11 mouse cellular contexts compared by ENCODE assay signal in genomic region chrX:7793361-7793760, GRCm38 (mm10). TPM values are rescaled to one million over a fixed set of nuclear protein-coding genes. Genes with fewer than 3 reads are reported as not detected.
DNase-seq lines count a peak whose midpoint lies in the region; ATAC-seq and TF ChIP-seq lines count a peak whose summit lies in the region.
"Had no signal": no experiment of that assay in that cellular context is flagged by ENCODE, and none has a peak within 500 bp of the region (broad histone marks: within the 10 kb centered on the region; RNA-seq: fewer than 3 reads in every experiment).

No protein-coding gene starts in this region.

- TF ChIP-seq POLR2A in MEL (IDR thresholded peaks at IDR 0.05; ENCODE audit: control insufficient read depth in 1 of 2, insufficient read depth in 1 of 2, low read depth in 1 of 2, low read length in 2 of 2, poor library complexity in 1 of 2) = no peak

- peaks cover 12% of the 10 kb centered on the region for H3K79me2 ChIP-seq in MEL (ENCODE audit: control insufficient read depth, insufficient read depth, low read length, poor library complexity)

- H3K27me3 ChIP-seq in liver, embryonic 14.5 days (ENCODE audit: control insufficient read depth, insufficient read depth, low read length) = no peaks in the 10 kb centered on the region
- H3K27me3 ChIP-seq in liver, embryonic 11.5 days (replicated peaks; ENCODE audit: control insufficient read depth, insufficient read depth, low read length) = no peaks in the 10 kb centered on the region
- H3K27me3 ChIP-seq in MEL (ENCODE audit: control insufficient read depth in 1 of 2, insufficient read depth in 2 of 2, low read length in 2 of 2) = no peaks in the 10 kb centered on the region
- H3K27me3 ChIP-seq: limb, embryonic 13.5 days; neural tube, embryonic 12.5 days had no signal

- no peak overlapping the region for H3K27ac ChIP-seq in liver, embryonic 14.5 days
- H3K27ac ChIP-seq in liver, embryonic 11.5 days (ENCODE audit: low read depth, low read length) = no peak overlapping the region
- H3K27ac ChIP-seq in MEL (ENCODE audit: control insufficient read depth, low read depth, low read length) = no peak overlapping the region
- H3K27ac ChIP-seq: limb, embryonic 13.5 days; neural tube, embryonic 12.5 days had no signal

- no peak overlapping the region for H3K4me3 ChIP-seq in liver, embryonic 14.5 days (ENCODE audit: insufficient read depth in 1 of 2, low read depth in 2 of 2, low read length in 2 of 2)
- no peak overlapping the region for H3K4me3 ChIP-seq in liver, embryonic 11.5 days (ENCODE audit: low read depth, low read length)
- no peak overlapping the region for H3K4me3 ChIP-seq in MEL (ENCODE audit: control insufficient read depth in 1 of 2, insufficient read depth in 1 of 2, low read depth in 2 of 2, low read length in 2 of 2)
- H3K4me3 ChIP-seq: limb, embryonic 13.5 days; neural tube, embryonic 12.5 days had no signal

- H3K9ac ChIP-seq in liver, embryonic 14.5 days (replicated peaks) = no peak overlapping the region
- H3K9ac ChIP-seq in liver, embryonic 11.5 days (ENCODE audit: low read depth, low read length) = no peak overlapping the region
- no peak overlapping the region for H3K9ac ChIP-seq in MEL (ENCODE audit: control insufficient read depth, low read depth, low read length, poor library complexity, severe bottlenecking)
- H3K9ac ChIP-seq: limb, embryonic 13.5 days; neural tube, embryonic 12.5 days had no signal

- H3K9me3 ChIP-seq in liver, embryonic 14.5 days (ENCODE audit: control insufficient read depth, low read length) = no peaks in the 10 kb centered on the region
- no peaks in the 10 kb centered on the region for H3K9me3 ChIP-seq in liver, embryonic 11.5 days (ENCODE audit: control insufficient read depth, low read length)
- no peaks in the 10 kb centered on the region for H3K9me3 ChIP-seq in MEL (replicated peaks; ENCODE audit: insufficient read depth, low read length)
- H3K9me3 ChIP-seq: G1E; limb, embryonic 13.5 days; neural tube, embryonic 12.5 days had no signal

- H3K4me2 ChIP-seq in liver, embryonic 14.5 days (ENCODE audit: low read depth) = no peak overlapping the region
- H3K4me2 ChIP-seq in liver, embryonic 11.5 days = no peak overlapping the region
- H3K4me2 ChIP-seq: limb, embryonic 13.5 days; neural tube, embryonic 12.5 days had no signal

- 39% methylated on average over 3 of the region's 3 CpGs for WGBS in liver, embryonic 14.5 days (ENCODE audit: insufficient replicate concordance)
- WGBS in liver, embryonic 11.5 days = 39% methylated on average over 3 of the region's 3 CpGs

- peak; percentile 46 for DNase-seq in embryo, embryonic 10 days (ENCODE audit: low spot score)
- DNase-seq in embryo, embryonic 9.5 days (ENCODE audit: extremely low spot score) = no peak
- no peak for DNase-seq in liver, embryonic 14.5 days (ENCODE audit: low read depth in 3 of 3, low spot score in 3 of 3)
- no peak for DNase-seq in liver, embryonic 11.5 days (ENCODE audit: low spot score)
- peak; percentile 80 for DNase-seq in MEL (ENCODE audit: low read depth, low spot score)
- no peak for DNase-seq in right cerebral cortex, postnatal 14 days

- no peak for TF ChIP-seq EP300 in liver, embryonic 14.5 days (IDR thresholded peaks at IDR 0.05; ENCODE audit: low read depth)
- no peak for TF ChIP-seq EP300 in MEL (IDR thresholded peaks at IDR 0.05; ENCODE audit: low read depth in 1 of 2, low read length in 2 of 2)

- no peak for ATAC-seq in liver, embryonic 14.5 days (ENCODE audit: insufficient read depth)
- no peak for ATAC-seq in liver, embryonic 11.5 days (replicated peaks; ENCODE audit: low FRiP score)
- 0 out of 2 replicates have a peak, but pooled peaks have one; percentile 25 for ATAC-seq in granulocyte monocyte progenitor cell, adult 5-6 weeks (replicated peaks; ENCODE audit: poor library complexity, severe bottlenecking)
- ATAC-seq in activated CD4-positive, CD25-positive, alpha-beta regulatory T cell, adult 4 months = no peak

- peak; percentile 58 for TF ChIP-seq CTCF in liver, embryonic 14.5 days (IDR thresholded peaks at IDR 0.05; ENCODE audit: low read depth)
- peak; percentile 45 to 79 (median 76) for TF ChIP-seq CTCF in MEL (IDR thresholded peaks at IDR 0.05 in 2 of 3, conservative IDR thresholded peaks at IDR 0.05 in 1 of 3; ENCODE audit: control insufficient read depth in 1 of 3, insufficient read depth in 1 of 3, low read depth in 2 of 3, low read length in 3 of 3, poor library complexity in 1 of 3, severe bottlenecking in 1 of 3)

- peaks cover 0 to 4% of the 10 kb centered on the region in 2 experiments; a peak in 2 of 4 replicates for H3K4me1 ChIP-seq in liver, embryonic 14.5 days (replicated peaks; ENCODE audit: control insufficient read depth in 2 of 2, insufficient read depth in 2 of 2, low read length in 1 of 2)
- no peaks in the 10 kb centered on the region for H3K4me1 ChIP-seq in liver, embryonic 11.5 days (replicated peaks; ENCODE audit: control insufficient read depth, insufficient read depth, low read length)
- H3K4me1 ChIP-seq in MEL (ENCODE audit: control insufficient read depth in 1 of 2, insufficient read depth in 2 of 2, low read length in 2 of 2) = peaks cover 3 to 12% of the 10 kb centered on the region in 2 experiments; a peak in 3 of 4 replicates
- H3K4me1 ChIP-seq: neural tube, embryonic 12.5 days had no signal

- no peaks in the 10 kb centered on the region for H3K36me3 ChIP-seq in liver, embryonic 14.5 days (replicated peaks; ENCODE audit: control insufficient read depth, insufficient read depth, low read depth)
- H3K36me3 ChIP-seq in liver, embryonic 11.5 days (ENCODE audit: control insufficient read depth, insufficient read depth, low read length) = no peaks in the 10 kb centered on the region
- peaks cover 0 to 17% of the 10 kb centered on the region in 2 experiments; a peak in 2 of 4 replicates for H3K36me3 ChIP-seq in MEL (ENCODE audit: control insufficient read depth in 1 of 2, insufficient read depth in 2 of 2, low read length in 2 of 2)
- H3K36me3 ChIP-seq: limb, embryonic 13.5 days; neural tube, embryonic 12.5 days had no signal

- TF ChIP-seq RAD21 in MEL (IDR thresholded peaks at IDR 0.05; ENCODE audit: low read depth, low read length) = peak; percentile 72

RNA-seq across cellular contexts. Expression of gene Gripap1, which starts 3.8 kb away (rescaled TPM):
- polyA plus RNA-seq in liver, embryonic 14.5 days (2012; rRNA removed) = 23.3 and 31.3 TPM in 2 replicates
- polyA plus RNA-seq in liver, embryonic 14.5 days (2014; fragmentation: Nextera tagmentation; extraction: Ambion mirVana) = 17.7 and 19.7 TPM in 2 replicates
- polyA plus RNA-seq in liver, embryonic 11.5 days (2014; fragmentation: Nextera tagmentation; extraction: Ambion mirVana) = 45.0 and 47.2 TPM in 2 replicates
- 36.2 and 40.5 TPM in 2 replicates for total RNA-seq in MEL (2012; rRNA removed)
- 100 to 1,000 TPM in 1 of 2 experiments, 10 to 100 TPM in 1; 84.6 to 244 TPM for polyA plus RNA-seq in MEL (2012; ENCODE audit: insufficient read depth in 1 of 2, insufficient read length in 2 of 2, low read depth in 1 of 2, low replicate concordance in 2 of 2, missing spikeins in 1 of 2)
- 43.6 and 52.5 TPM in 2 replicates for total RNA-seq in granulocyte monocyte progenitor cell, adult 5-6 weeks (2014; fragmentation: Nextera tagmentation)
- total RNA-seq in granulocyte monocyte progenitor cell, adult 5-6 weeks (2017) = 59.7 and 78.0 TPM in 2 replicates
- 10 to 100 TPM; 46.6 to 58.8 TPM for polyA plus RNA-seq in activated CD4-positive, CD25-positive, alpha-beta regulatory T cell, adult 4 months (2017; shearing (Covaris generic))

RNA-seq across cellular contexts. Expression of gene Kcnd1, which starts 28.7 kb away (rescaled TPM):
- 0.37 and 0.43 TPM in 2 replicates for polyA plus RNA-seq in liver, embryonic 14.5 days (2012; rRNA removed)
- polyA plus RNA-seq in liver, embryonic 14.5 days (2014; fragmentation: Nextera tagmentation; extraction: Ambion mirVana) = 0.19 TPM in 2 replicates
- 0.84 and 0.94 TPM in 2 replicates for polyA plus RNA-seq in liver, embryonic 11.5 days (2014; fragmentation: Nextera tagmentation; extraction: Ambion mirVana)
- total RNA-seq in MEL (2012; rRNA removed) = 0.26 and 0.31 TPM in 2 replicates
- polyA plus RNA-seq in MEL (2012; ENCODE audit: insufficient read depth in 1 of 2, insufficient read length in 2 of 2, low read depth in 1 of 2, low replicate concordance in 2 of 2, missing spikeins in 1 of 2) = 1 to 10 TPM in 1 of 2 experiments, not detected in 1; 1.4 TPM
- total RNA-seq in granulocyte monocyte progenitor cell, adult 5-6 weeks (2014; fragmentation: Nextera tagmentation) = 0.32 and 2.5 TPM in 2 replicates
- total RNA-seq in granulocyte monocyte progenitor cell, adult 5-6 weeks (2017) = 0.31 TPM in 1 of 2 replicates, not detected in the other
- under 1 TPM; 0.49 to 0.50 TPM for polyA plus RNA-seq in activated CD4-positive, CD25-positive, alpha-beta regulatory T cell, adult 4 months (2017; shearing (Covaris generic))

RNA-seq across cellular contexts. Expression of gene Tfe3, which starts 31.0 kb away (rescaled TPM):
- 4.6 and 4.7 TPM in 2 replicates for polyA plus RNA-seq in liver, embryonic 14.5 days (2012; rRNA removed)
- 5.7 and 7.3 TPM in 2 replicates for polyA plus RNA-seq in liver, embryonic 14.5 days (2014; fragmentation: Nextera tagmentation; extraction: Ambion mirVana)
- polyA plus RNA-seq in liver, embryonic 11.5 days (2014; fragmentation: Nextera tagmentation; extraction: Ambion mirVana) = 15.9 and 16.0 TPM in 2 replicates
- 20.6 and 23.4 TPM in 2 replicates for total RNA-seq in MEL (2012; rRNA removed)
- polyA plus RNA-seq in MEL (2012; ENCODE audit: insufficient read depth in 1 of 2, insufficient read length in 2 of 2, low read depth in 1 of 2, low replicate concordance in 2 of 2, missing spikeins in 1 of 2) = 10 to 100 TPM in 1 of 2 experiments, not detected in 1; 64.7 TPM
- 17.4 and 27.8 TPM in 2 replicates for total RNA-seq in granulocyte monocyte progenitor cell, adult 5-6 weeks (2014; fragmentation: Nextera tagmentation)
- 5.7 and 7.2 TPM in 2 replicates for total RNA-seq in granulocyte monocyte progenitor cell, adult 5-6 weeks (2017)
- polyA plus RNA-seq in activated CD4-positive, CD25-positive, alpha-beta regulatory T cell, adult 4 months (2017; shearing (Covaris generic)) = 10 to 100 TPM in 1 of 2 experiments, 1 to 10 TPM in 1; 9.1 to 14.7 TPM

RNA-seq across cellular contexts. Expression of gene Ccdc120, which starts 42.7 kb away (rescaled TPM):
- 1.4 and 2.0 TPM in 2 replicates for polyA plus RNA-seq in liver, embryonic 14.5 days (2012; rRNA removed)
- polyA plus RNA-seq in liver, embryonic 14.5 days (2014; fragmentation: Nextera tagmentation; extraction: Ambion mirVana) = 1.5 and 2.3 TPM in 2 replicates
- 4.7 and 6.5 TPM in 2 replicates for polyA plus RNA-seq in liver, embryonic 11.5 days (2014; fragmentation: Nextera tagmentation; extraction: Ambion mirVana)
- total RNA-seq in MEL (2012; rRNA removed) = 3.9 and 5.8 TPM in 2 replicates
- polyA plus RNA-seq in MEL (2012; ENCODE audit: insufficient read depth in 1 of 2, insufficient read length in 2 of 2, low read depth in 1 of 2, low replicate concordance in 2 of 2, missing spikeins in 1 of 2) = 10 to 100 TPM in 1 of 2 experiments, not detected in 1; 12.2 TPM
- total RNA-seq in granulocyte monocyte progenitor cell, adult 5-6 weeks (2014; fragmentation: Nextera tagmentation) = not detected in 2 replicates
- 0.04 and 0.21 TPM in 2 replicates for total RNA-seq in granulocyte monocyte progenitor cell, adult 5-6 weeks (2017)
- polyA plus RNA-seq in activated CD4-positive, CD25-positive, alpha-beta regulatory T cell, adult 4 months (2017; shearing (Covaris generic)) = under 1 TPM in 1 of 2 experiments, not detected in 1; 0.20 TPM

RNA-seq across cellular contexts. Expression of gene Otud5, which starts 47.8 kb away (rescaled TPM):
- polyA plus RNA-seq in liver, embryonic 14.5 days (2012; rRNA removed) = 30.0 and 30.4 TPM in 2 replicates
- polyA plus RNA-seq in liver, embryonic 14.5 days (2014; fragmentation: Nextera tagmentation; extraction: Ambion mirVana) = 26.9 and 28.8 TPM in 2 replicates
- 32.2 and 33.1 TPM in 2 replicates for polyA plus RNA-seq in liver, embryonic 11.5 days (2014; fragmentation: Nextera tagmentation; extraction: Ambion mirVana)
- 76.4 and 82.6 TPM in 2 replicates for total RNA-seq in MEL (2012; rRNA removed)
- 1,000 to 10,000 TPM in 1 of 2 experiments, 100 to 1,000 TPM in 1; 197 to 1,180 TPM for polyA plus RNA-seq in MEL (2012; ENCODE audit: insufficient read depth in 1 of 2, insufficient read length in 2 of 2, low read depth in 1 of 2, low replicate concordance in 2 of 2, missing spikeins in 1 of 2)
- 44.0 and 47.5 TPM in 2 replicates for total RNA-seq in granulocyte monocyte progenitor cell, adult 5-6 weeks (2014; fragmentation: Nextera tagmentation)
- total RNA-seq in granulocyte monocyte progenitor cell, adult 5-6 weeks (2017) = 56.4 and 57.4 TPM in 2 replicates
- polyA plus RNA-seq in activated CD4-positive, CD25-positive, alpha-beta regulatory T cell, adult 4 months (2017; shearing (Covaris generic)) = 10 to 100 TPM; 15.4 to 21.1 TPM

Comparison
In these comparisons a context has a peak if more than half of its experiments do, and no peak if none do; other contexts are left out.
1. DNase-seq: peak in embryo, embryonic 10 days (single experiment) and MEL (single experiment); none in embryo, embryonic 9.5 days (single experiment), liver, embryonic 14.5 days (0 of 3), liver, embryonic 11.5 days (single experiment) and right cerebral cortex, postnatal 14 days (single experiment).